Mouse (Mus musculus): ENCODE results near the gene Gnpnat1. TPM values are rescaled to one million over a fixed set of nuclear protein-coding genes. Genes with fewer than 3 reads are reported as not detected.

The Gnpnat1 gene
- polyA plus RNA-seq, 1 experiment from 2014 or later = 64.4 TPM

- H3K9ac ChIP-seq (replicated peaks) = no peak overlapping the region
- no peak overlapping the region for H3K4me3 ChIP-seq (ENCODE audit: low read depth, low read length)
- TF ChIP-seq EP300 (IDR thresholded peaks at IDR 0.05; ENCODE audit: low read depth) (no peak), CTCF (IDR thresholded peaks at IDR 0.05; ENCODE audit: low read depth) (no peak)
- H3K36me3 ChIP-seq (replicated peaks; ENCODE audit: insufficient read depth, low read length) = peaks cover 14% of the 10 kb centered on the region
- no peaks in the 10 kb centered on the region for H3K4me1 ChIP-seq (ENCODE audit: insufficient read depth)
- no peak overlapping the region for H3K4me2 ChIP-seq (ENCODE audit: low read depth, low read length)
- WGBS (ENCODE audit: insufficient replicate concordance) = 84% methylated on average over 6 of the region's 6 CpGs
- no peak for DNase-seq
- no peaks in the 10 kb centered on the region for H3K27me3 ChIP-seq (ENCODE audit: insufficient read depth, low read length)
- no peaks in the 10 kb centered on the region for H3K9me3 ChIP-seq (ENCODE audit: low read length)
- H3K27ac ChIP-seq (ENCODE audit: low read depth) = no peak overlapping the region
- ATAC-seq = no peak
Measured at GRCm38 (mm10) chr14:45365196-45365587, 39.5 kb downstream of the Gnpnat1 start.

- Histone ChIP-seq H3K9me3 (ENCODE audit: low read length) (no peaks in the 10 kb centered on the region), H3K27me3 (ENCODE audit: insufficient read depth, low read length) (no peaks in the 10 kb centered on the region), H3K9ac (replicated peaks) (no peak overlapping the region), H3K27ac (ENCODE audit: low read depth) (no peak overlapping the region), H3K4me3 (ENCODE audit: low read depth, low read length) (no peak overlapping the region), H3K4me2 (ENCODE audit: low read depth, low read length) (no peak overlapping the region), H3K36me3 (replicated peaks; ENCODE audit: insufficient read depth, low read length) (peaks cover 8% of the 10 kb centered on the region), H3K4me1 (ENCODE audit: insufficient read depth) (no peaks in the 10 kb centered on the region)
- WGBS (ENCODE audit: insufficient replicate concordance) = 87% methylated on average over 16 of the region's 16 CpGs
- ATAC-seq = no peak
- TF ChIP-seq CTCF (IDR thresholded peaks at IDR 0.05; ENCODE audit: low read depth) (no peak), EP300 (IDR thresholded peaks at IDR 0.05; ENCODE audit: low read depth) (no peak)
- no peak for DNase-seq
Measured at GRCm38 (mm10) chr14:45364211-45365195, 40.2 kb downstream of the Gnpnat1 start.

GRCm38 (mm10) chr14:45350931-45351859 is 53.5 kb downstream of the Gnpnat1 start, which contains the start of gene Styx:
TSS of gene Styx (plus strand) at chr14:45351093.
- Histone ChIP-seq H3K9me3 (ENCODE audit: low read length) (no peaks in the 10 kb centered on the region), H3K9ac (replicated peaks) (peak within 1 kb of the TSS; percentile 78), H3K4me3 (ENCODE audit: low read depth, low read length) (peak within 1 kb of the TSS; percentile 67), H3K27ac (ENCODE audit: low read depth) (peak within 1 kb of the TSS; percentile 75), H3K36me3 (replicated peaks; ENCODE audit: insufficient read depth, low read length) (peaks cover 22% of the 10 kb centered on the region), H3K4me2 (ENCODE audit: low read depth, low read length) (peak within 1 kb of the TSS; percentile 92), H3K27me3 (ENCODE audit: insufficient read depth, low read length) (no peaks in the 10 kb centered on the region), H3K4me1 (ENCODE audit: insufficient read depth) (peaks cover 6% of the 10 kb centered on the region; the same call in 1 of the 2 replicates)
- 0% methylated on average over 78 of the region's 93 CpGs for WGBS (ENCODE audit: insufficient replicate concordance)
- ATAC-seq = peak; percentile 99
- peak; percentile 98 for DNase-seq
- TF ChIP-seq EP300 (IDR thresholded peaks at IDR 0.05; ENCODE audit: low read depth) (no peak), CTCF (IDR thresholded peaks at IDR 0.05; ENCODE audit: low read depth) (0 out of 2 replicates have a peak, but pooled peaks have one; percentile 5)

- ATAC-seq (peak; percentile 95), DNase-seq (peak; percentile 96)
- peak within 1 kb of the TSS; percentile 94 for H3K9ac ChIP-seq (replicated peaks)
- TF ChIP-seq EP300 (IDR thresholded peaks at IDR 0.05; ENCODE audit: low read depth) (no peak), CTCF (IDR thresholded peaks at IDR 0.05; ENCODE audit: low read depth) (peak; percentile 97)
- no peaks in the 10 kb centered on the region for H3K27me3 ChIP-seq (ENCODE audit: insufficient read depth, low read length)
- peak within 1 kb of the TSS; percentile 99 for H3K4me3 ChIP-seq (ENCODE audit: low read depth, low read length)
- peak within 1 kb of the TSS; percentile 95 for H3K27ac ChIP-seq (ENCODE audit: low read depth)
- H3K9me3 ChIP-seq (ENCODE audit: low read length) = no peaks in the 10 kb centered on the region
- peaks cover 8% of the 10 kb centered on the region for H3K4me1 ChIP-seq (ENCODE audit: insufficient read depth)
- under 1% methylated on average over 43 of the region's 44 CpGs for WGBS (ENCODE audit: insufficient replicate concordance)
- peak within 1 kb of the TSS; percentile 88 for H3K4me2 ChIP-seq (ENCODE audit: low read depth, low read length)
- H3K36me3 ChIP-seq (replicated peaks; ENCODE audit: insufficient read depth, low read length) = peaks cover 26% of the 10 kb centered on the region
Measured at GRCm38 (mm10) chr14:45329589-45330181, 75.0 kb downstream of the Gnpnat1 start, which contains the start of gene Psmc6. TSS of gene Psmc6 (plus strand) at chr14:45329788.

- no peaks in the 10 kb centered on the region for H3K9me3 ChIP-seq (ENCODE audit: low read length)
- H3K27me3 ChIP-seq (ENCODE audit: insufficient read depth, low read length) = no peaks in the 10 kb centered on the region
- ATAC-seq (peak; percentile 13), DNase-seq (no peak)
- H3K36me3 ChIP-seq (replicated peaks; ENCODE audit: insufficient read depth, low read length) = peaks cover 22% of the 10 kb centered on the region
- TF ChIP-seq CTCF (IDR thresholded peaks at IDR 0.05; ENCODE audit: low read depth) (no peak), EP300 (IDR thresholded peaks at IDR 0.05; ENCODE audit: low read depth) (no peak)
- no peak overlapping the region for H3K27ac ChIP-seq (ENCODE audit: low read depth)
- H3K4me2 ChIP-seq (ENCODE audit: low read depth, low read length) = peak overlapping the region; percentile 74
- H3K4me3 ChIP-seq (ENCODE audit: low read depth, low read length) = peak overlapping the region; percentile 99
- H3K9ac ChIP-seq (replicated peaks) = peak overlapping the region; percentile 3; the same call in 1 of the 2 replicates
- 10% methylated on average over 8 of the region's 8 CpGs for WGBS (ENCODE audit: insufficient replicate concordance)
- peaks cover 8% of the 10 kb centered on the region for H3K4me1 ChIP-seq (ENCODE audit: insufficient read depth)
Measured at GRCm38 (mm10) chr14:45329018-45329588, 75.6 kb downstream of the Gnpnat1 start.

All from liver, postnatal 0 days (tissue).